Mouse (Mus musculus): ENCODE results near the gene Xrcc6. TPM values are rescaled to one million over a fixed set of nuclear protein-coding genes. Genes with fewer than 3 reads are reported as not detected.

Xrcc6 gene
- polyA plus RNA-seq, 1 experiment from 2014 or later: 472 TPM

- peak; percentile 65 for DNase-seq (ENCODE audit: low spot score)
Observed at GRCm38 (mm10) chr15:82017461-82017860, 29.8 kb downstream of the Xrcc6 start.

GRCm38 (mm10) chr15:82019288-82019687 lies 31.7 kb downstream of the Xrcc6 start:
- DNase-seq (ENCODE audit: low spot score): no peak

GRCm38 (mm10) chr15:82022535-82023088 lies 35.0 kb downstream of the Xrcc6 start:
- no peak for DNase-seq (ENCODE audit: low spot score)

- DNase-seq (ENCODE audit: low spot score): peak; percentile 67
Observed at GRCm38 (mm10) chr15:82023965-82024635, 36.5 kb downstream of the Xrcc6 start.

- DNase-seq (ENCODE audit: low spot score): peak; percentile 73
Observed at GRCm38 (mm10) chr15:82027276-82027675, 39.6 kb downstream of the Xrcc6 start.

- peak; percentile 95 for DNase-seq (ENCODE audit: low spot score)
Observed at GRCm38 (mm10) chr15:82027726-82028125, 40.1 kb downstream of the Xrcc6 start.

GRCm38 (mm10) chr15:82032386-82032785 lies 44.8 kb downstream of the Xrcc6 start:
- DNase-seq (ENCODE audit: low spot score): peak; percentile 15

- no peak for DNase-seq (ENCODE audit: low spot score)
Observed at GRCm38 (mm10) chr15:82033762-82034161, 46.1 kb downstream of the Xrcc6 start, which contains the start of gene Desi1. Gene Desi1, minus strand, starts transcription at chr15:82033862.

- DNase-seq (ENCODE audit: low spot score): peak; percentile 64
Observed at GRCm38 (mm10) chr15:82035904-82036689, 48.5 kb downstream of the Xrcc6 start.

GRCm38 (mm10) chr15:82040650-82041049 lies 53.0 kb downstream of the Xrcc6 start:
- DNase-seq (ENCODE audit: low spot score): peak; percentile 84

- peak; percentile 57 for DNase-seq (ENCODE audit: low spot score)
Observed at GRCm38 (mm10) chr15:82044166-82044784, 56.6 kb downstream of the Xrcc6 start.

GRCm38 (mm10) chr15:82046246-82046891 lies 58.7 kb downstream of the Xrcc6 start:
- DNase-seq (ENCODE audit: low spot score): peak; percentile 34

- peak; percentile 94 for DNase-seq (ENCODE audit: low spot score)
Observed at GRCm38 (mm10) chr15:82047080-82047883, 59.6 kb downstream of the Xrcc6 start, which contains the start of gene Snu13. Gene Snu13, minus strand, starts transcription at chr15:82047598.

GRCm38 (mm10) chr15:82052544-82052943 lies 64.9 kb downstream of the Xrcc6 start:
- no peak for DNase-seq (ENCODE audit: low spot score)

GRCm38 (mm10) chr15:82058719-82059201 lies 71.1 kb downstream of the Xrcc6 start, which contains the start of gene 4930407I10Rik:
Gene 4930407I10Rik, plus strand, starts transcription at chr15:82059151.
- no peak for DNase-seq (ENCODE audit: low spot score)

GRCm38 (mm10) chr15:82063909-82064308 lies 76.3 kb downstream of the Xrcc6 start:
- no peak for DNase-seq (ENCODE audit: low spot score)

GRCm38 (mm10) chr15:82065511-82065910 lies 77.9 kb downstream of the Xrcc6 start:
- peak; percentile 77 for DNase-seq (ENCODE audit: low spot score)

- no peak for DNase-seq (ENCODE audit: low spot score)
Observed at GRCm38 (mm10) chr15:82069898-82070297, 82.3 kb downstream of the Xrcc6 start, which contains the start of gene Mei1. Gene Mei1, plus strand, starts transcription at chr15:82069996.

GRCm38 (mm10) chr15:82071816-82072469 lies 84.3 kb downstream of the Xrcc6 start:
- no peak for DNase-seq (ENCODE audit: low spot score)
